Comparison of ENCODE assay signal across 9 mouse cellular contexts in genomic region chr10:76391786-76392185, GRCm38 (mm10). TPM values are rescaled to one million over a fixed set of nuclear protein-coding genes. Genes with fewer than 3 reads are reported as not detected.
DNase-seq lines count a peak whose midpoint lies in the region; ATAC-seq lines count a peak whose summit lies in the region.
"Had no signal": no experiment of that assay in that cellular context is flagged by ENCODE, and none has a peak within 500 bp of the region (broad histone marks: within the 10 kb centered on the region; RNA-seq: fewer than 3 reads in every experiment).

No protein-coding gene starts in this region.

- H3K9me3 ChIP-seq in midbrain, embryonic 10.5 days (replicated peaks) = no peaks in the 10 kb centered on the region
- H3K9me3 ChIP-seq in midbrain, embryonic 13.5 days = no peaks in the 10 kb centered on the region
- H3K9me3 ChIP-seq: lung, embryonic 15.5 days had no signal

- DNase-seq in CD4-positive, CD25-positive, alpha-beta regulatory T cell, adult 2 months (ENCODE audit: low read depth, low spot score) = peak; percentile 63
- peak; percentile 26 for DNase-seq in midbrain, embryonic 10.5 days (ENCODE audit: low spot score)
- peak; percentile 53 to 57 for DNase-seq in cerebellum, postnatal 36 days
- DNase-seq in kidney, postnatal 36 days = peak; percentile 29 to 76
- peak; percentile 18 to 43 for DNase-seq in spleen, postnatal 10 days (ENCODE audit: low spot score in 2 of 2)
- DNase-seq in ovary, postnatal 14 days (ENCODE audit: low spot score) = no peak

- H3K27ac ChIP-seq in midbrain, embryonic 10.5 days (replicated peaks) = no peak overlapping the region
- H3K27ac ChIP-seq in midbrain, embryonic 13.5 days = no peak overlapping the region
- H3K27ac ChIP-seq: lung, embryonic 15.5 days had no signal

- no peaks in the 10 kb centered on the region for H3K27me3 ChIP-seq in midbrain, embryonic 10.5 days (ENCODE audit: low read depth, poor library complexity, severe bottlenecking)
- H3K27me3 ChIP-seq in midbrain, embryonic 13.5 days = no peaks in the 10 kb centered on the region
- H3K27me3 ChIP-seq: lung, embryonic 15.5 days had no signal

- H3K4me3 ChIP-seq in midbrain, embryonic 10.5 days = no peak overlapping the region
- H3K4me3 ChIP-seq in midbrain, embryonic 13.5 days (replicated peaks) = no peak overlapping the region
- H3K4me3 ChIP-seq: lung, embryonic 15.5 days had no signal

- H3K36me3 ChIP-seq in midbrain, embryonic 10.5 days = peaks cover 89% of the 10 kb centered on the region
- H3K36me3 ChIP-seq in midbrain, embryonic 13.5 days = peaks cover 55% of the 10 kb centered on the region

- WGBS in midbrain, embryonic 10.5 days = 88% methylated on average over 9 of the region's 9 CpGs
- WGBS in midbrain, embryonic 13.5 days = 90% methylated on average over 9 of the region's 9 CpGs

- H3K4me1 ChIP-seq in midbrain, embryonic 10.5 days = no peaks in the 10 kb centered on the region
- H3K4me1 ChIP-seq in midbrain, embryonic 13.5 days (replicated peaks) = no peaks in the 10 kb centered on the region
- H3K4me1 ChIP-seq: lung, embryonic 15.5 days had no signal

- no peak overlapping the region for H3K9ac ChIP-seq in midbrain, embryonic 13.5 days (replicated peaks)
- H3K9ac ChIP-seq: lung, embryonic 15.5 days had no signal

- ATAC-seq in CD4-positive, CD25-positive, alpha-beta regulatory T cell, adult 4 months = no peak
- no peak for ATAC-seq in midbrain, embryonic 13.5 days

- no peak overlapping the region for H3K4me2 ChIP-seq in midbrain, embryonic 13.5 days (replicated peaks)
- H3K4me2 ChIP-seq: lung, embryonic 15.5 days had no signal

RNA-seq across cellular contexts. Expression of gene Dip2a, which starts 46.7 kb away (rescaled TPM):
- 1 to 10 TPM; 2.0 to 2.6 TPM for polyA plus RNA-seq in CD4-positive, CD25-positive, alpha-beta regulatory T cell, adult 4 months (2017; shearing (Covaris generic))
- polyA plus RNA-seq in midbrain, embryonic 10.5 days (2016; fragmentation: Nextera tagmentation; extraction: Ambion mirVana) = 5.6 and 6.4 TPM in 2 replicates
- polyA plus RNA-seq in midbrain, embryonic 13.5 days (2015; fragmentation: Nextera tagmentation; extraction: Ambion mirVana) = 14.4 and 14.6 TPM in 2 replicates

RNA-seq across cellular contexts. Expression of gene AC141477.1, which starts 48.5 kb away (rescaled TPM):
- 1 to 10 TPM in 1 of 2 experiments, not detected in 1; 4.9 TPM for polyA plus RNA-seq in CD4-positive, CD25-positive, alpha-beta regulatory T cell, adult 4 months (2017; shearing (Covaris generic))
- polyA plus RNA-seq in midbrain, embryonic 10.5 days (2016; fragmentation: Nextera tagmentation; extraction: Ambion mirVana) = not detected in 2 replicates
- not detected in 2 replicates for polyA plus RNA-seq in midbrain, embryonic 13.5 days (2015; fragmentation: Nextera tagmentation; extraction: Ambion mirVana)
- polyA plus RNA-seq: lung, embryonic 15.5 days had no signal

RNA-seq across cellular contexts. Expression of gene Pcnt, which starts 50.8 kb away (rescaled TPM):
- polyA plus RNA-seq in CD4-positive, CD25-positive, alpha-beta regulatory T cell, adult 4 months (2017; shearing (Covaris generic)) = 10 to 100 TPM in 1 of 2 experiments, 1 to 10 TPM in 1; 8.6 to 11.8 TPM
- polyA plus RNA-seq in midbrain, embryonic 10.5 days (2016; fragmentation: Nextera tagmentation; extraction: Ambion mirVana) = 19.7 and 21.2 TPM in 2 replicates
- 9.7 and 11.4 TPM in 2 replicates for polyA plus RNA-seq in midbrain, embryonic 13.5 days (2015; fragmentation: Nextera tagmentation; extraction: Ambion mirVana)

RNA-seq across cellular contexts. Expression of gene 2610028H24Rik, which starts 57.1 kb away (rescaled TPM):
- polyA plus RNA-seq in CD4-positive, CD25-positive, alpha-beta regulatory T cell, adult 4 months (2017; shearing (Covaris generic)) = under 1 TPM in 1 of 2 experiments, not detected in 1; 0.24 TPM
- polyA plus RNA-seq in midbrain, embryonic 10.5 days (2016; fragmentation: Nextera tagmentation; extraction: Ambion mirVana) = not detected in 2 replicates
- not detected in 2 replicates for polyA plus RNA-seq in midbrain, embryonic 13.5 days (2015; fragmentation: Nextera tagmentation; extraction: Ambion mirVana)
